Mouse (Mus musculus) retina, postnatal 1 day (tissue): ENCODE data around the gene Parp11.

Experiments
- DNase-seq: peaks from one replicate; pipeline ENCODE4 v3.0.0-alpha.2; 2012

Gene Parp11

DNA sequence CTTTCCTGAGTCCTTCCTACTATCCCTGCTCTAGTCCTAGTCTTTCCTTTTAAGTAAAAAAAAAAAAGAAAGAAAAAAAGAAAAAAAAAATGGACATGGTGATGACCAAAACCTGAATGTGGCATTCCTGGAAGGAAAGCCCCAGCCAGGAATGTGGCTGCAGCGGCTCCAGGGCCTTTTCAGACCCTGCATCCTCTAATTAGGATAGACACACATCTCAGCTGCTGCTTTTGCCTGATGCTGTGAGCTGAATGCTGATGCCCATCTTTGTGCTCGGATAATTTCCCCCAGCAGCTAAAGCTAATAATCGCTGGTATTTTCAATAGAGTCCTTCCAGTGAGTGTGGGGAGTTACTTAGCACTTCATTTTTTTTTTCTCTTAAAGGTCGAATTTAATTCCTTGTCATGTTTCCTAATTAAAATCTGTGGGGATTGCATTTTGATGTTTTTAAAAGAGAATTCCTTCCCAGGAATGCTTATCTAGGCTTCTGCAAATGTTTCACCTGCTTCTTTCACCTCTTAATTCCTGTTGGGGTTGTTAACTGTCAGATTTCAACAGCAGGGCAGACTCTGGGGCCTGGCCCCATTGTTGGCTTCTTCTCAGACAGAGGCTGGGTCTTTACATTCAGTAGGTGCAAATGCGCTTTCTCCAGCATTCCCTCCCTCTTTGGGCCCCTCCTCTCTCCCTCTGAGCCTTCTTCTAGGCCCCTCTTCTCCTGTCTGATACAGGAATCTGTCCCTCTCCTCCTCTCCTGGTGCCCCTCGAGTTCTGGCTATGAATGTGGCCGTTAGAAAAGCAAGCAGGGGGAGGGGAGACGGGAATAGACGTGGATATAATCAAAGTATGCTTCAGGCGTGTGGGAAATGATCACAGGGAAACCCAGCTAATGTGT is 3.1 kb downstream of the Parp11 start:
- peak; percentile 56 for DNase-seq

DNA sequence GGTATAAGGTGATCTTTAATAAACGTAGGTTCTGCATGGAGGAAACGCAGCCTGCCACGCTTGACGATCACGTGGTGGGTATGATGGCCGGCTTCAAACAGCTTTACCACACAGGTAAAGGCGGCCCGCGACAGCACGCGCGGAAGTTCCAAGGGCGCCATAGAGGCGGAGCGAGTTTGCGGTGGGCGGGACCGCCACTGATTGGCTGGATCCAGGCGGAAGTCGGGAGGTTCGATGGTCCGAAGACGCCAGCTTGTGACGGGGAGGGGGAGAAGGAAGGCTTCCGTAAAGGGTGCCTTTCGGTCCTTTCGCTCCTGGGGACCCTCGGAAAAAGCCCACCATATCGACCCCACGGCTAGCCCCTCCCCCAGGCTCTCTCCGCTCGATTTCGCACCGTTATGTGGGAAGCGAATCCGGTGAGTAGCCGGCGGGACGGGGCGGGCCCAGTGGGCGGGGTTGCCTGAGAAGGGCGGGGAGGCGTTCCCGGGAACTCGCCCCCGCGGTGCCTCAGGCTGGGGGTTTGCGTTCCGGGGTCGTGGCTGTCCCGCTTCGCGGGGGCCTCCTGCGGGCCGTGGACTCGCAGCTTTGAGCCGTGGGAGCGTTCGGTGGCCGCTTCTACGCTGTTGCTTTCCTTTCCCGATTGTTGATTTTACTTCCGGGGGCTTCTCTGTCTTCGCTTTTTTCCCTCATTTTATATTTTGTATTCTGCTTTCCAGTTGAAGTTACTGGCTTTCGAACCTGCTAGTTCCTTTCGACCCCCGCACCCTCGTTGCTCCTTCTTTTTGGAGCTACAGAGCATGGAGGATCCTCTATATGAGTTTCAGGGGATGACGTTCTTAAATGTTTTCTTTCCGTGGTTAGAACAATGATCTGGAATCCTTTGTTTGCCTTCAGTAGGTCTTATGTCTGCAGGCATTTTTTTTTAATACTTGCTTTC is 7.0 kb downstream of the Parp11 start:
- DNase-seq = peak; percentile 94

DNA sequence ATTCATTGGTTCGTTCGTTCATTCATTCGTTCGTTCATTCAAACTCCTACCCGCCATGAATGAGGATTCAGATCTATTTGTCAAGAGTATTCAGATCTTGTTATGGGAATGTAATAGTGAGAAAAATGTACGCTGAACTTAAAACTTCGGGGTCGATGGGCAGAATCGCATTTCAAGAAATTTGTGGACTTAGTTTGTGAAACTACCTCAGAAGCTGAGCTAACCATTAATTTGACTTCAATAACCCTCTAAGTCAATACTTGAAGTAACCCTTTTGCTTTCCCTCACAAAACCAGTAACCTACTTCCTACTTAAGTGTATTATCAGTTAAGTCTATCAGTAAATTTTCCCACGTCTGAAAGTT is 7.7 kb downstream of the Parp11 start:
- no peak for DNase-seq

DNA sequence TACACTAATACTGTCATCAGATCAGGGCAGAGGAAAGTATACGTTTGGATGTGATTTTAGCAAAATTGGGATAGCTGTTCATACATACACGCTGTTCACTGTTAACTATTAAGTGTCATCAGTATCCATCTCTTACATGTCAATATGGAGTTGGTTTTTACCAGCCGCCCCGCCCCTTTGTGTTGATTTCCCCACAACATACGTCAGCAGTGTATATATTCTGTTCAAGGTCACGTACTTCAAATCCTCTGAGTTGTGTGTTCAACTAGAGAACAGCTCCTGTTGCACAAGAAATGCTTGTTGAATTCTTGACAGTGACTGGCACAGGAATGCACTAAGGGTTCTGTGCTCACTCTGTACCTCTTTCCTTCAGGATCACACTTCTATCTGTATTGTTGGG is 8.2 kb downstream of the Parp11 start:
- no peak for DNase-seq

DNA sequence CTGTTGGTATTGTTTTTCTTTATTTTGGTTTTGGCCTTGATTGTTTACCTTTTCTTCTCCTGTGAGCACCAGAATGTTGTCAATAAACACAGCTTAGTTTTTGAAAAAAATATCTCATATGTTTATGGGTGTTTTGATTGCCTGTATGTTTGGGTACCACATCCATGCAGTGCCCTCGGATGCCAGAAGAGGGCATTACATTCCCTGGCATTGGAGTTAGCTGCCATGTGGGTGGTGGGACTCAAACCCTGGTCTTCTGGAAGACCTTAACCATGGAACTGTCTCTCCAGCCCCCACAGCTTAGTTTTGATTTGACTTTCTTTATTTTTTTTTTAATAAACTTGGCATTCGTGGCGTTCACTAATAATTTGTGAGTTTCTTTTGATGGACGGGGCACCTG is 8.8 kb downstream of the Parp11 start:
- no peak for DNase-seq

DNA sequence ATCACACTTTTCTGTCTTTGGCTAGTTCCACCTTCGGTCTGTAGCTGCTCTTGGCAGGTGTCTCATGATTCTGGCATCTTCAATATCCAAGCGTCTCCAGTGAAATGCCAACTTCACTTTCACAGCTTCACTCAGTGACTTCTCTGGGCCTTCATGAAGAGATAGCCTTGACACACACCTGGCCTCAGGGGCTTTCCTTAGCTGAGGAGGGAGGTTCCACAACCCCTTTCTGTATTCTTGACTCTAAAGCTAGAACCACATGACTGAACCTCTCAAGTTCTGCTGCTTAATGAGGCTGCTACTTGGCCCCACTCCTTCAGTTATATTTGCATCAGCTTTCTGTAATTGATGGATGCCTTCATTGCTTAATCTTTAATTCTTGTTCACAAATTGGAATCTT is 10.1 kb downstream of the Parp11 start:
- DNase-seq = no peak

DNA sequence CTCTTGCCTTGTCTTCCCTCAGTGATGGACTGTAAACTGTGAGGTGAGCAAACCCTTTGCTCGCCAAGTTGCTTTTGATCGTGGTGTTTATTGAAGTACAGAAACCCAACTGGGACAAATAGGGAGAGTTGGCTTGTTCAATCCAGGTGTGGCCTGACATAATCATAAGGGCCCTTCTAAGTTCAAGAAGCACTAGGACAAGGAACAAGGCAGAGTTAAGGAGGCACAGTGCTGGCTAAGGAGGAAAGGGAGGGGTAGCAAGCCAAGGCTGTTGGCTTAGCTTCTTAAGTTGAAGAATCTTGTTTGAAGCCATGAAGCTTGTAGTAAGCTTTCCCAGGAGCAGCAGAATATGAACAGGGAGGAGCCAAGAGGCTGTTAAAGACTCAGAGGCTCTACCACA is 13.1 kb downstream of the Parp11 start:
- no peak for DNase-seq

DNA sequence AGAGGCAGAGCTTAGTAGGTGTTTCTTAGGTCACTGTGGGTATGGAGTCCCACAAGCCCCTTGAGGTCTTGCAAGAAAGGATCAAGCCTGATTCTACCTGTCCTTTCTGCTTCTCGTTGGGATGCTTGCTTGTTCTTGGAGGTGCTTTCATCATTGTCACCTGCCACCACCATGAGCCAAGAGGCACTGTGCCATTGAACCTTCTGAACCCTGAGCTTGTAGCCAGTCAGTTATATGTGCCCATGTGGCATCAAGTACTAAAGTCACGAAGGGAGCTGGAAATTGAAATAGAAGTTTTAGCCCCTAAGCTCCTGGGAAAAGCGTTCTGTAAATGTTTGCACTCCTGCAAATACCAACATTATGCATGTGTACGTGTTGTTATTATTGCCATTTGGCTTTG is 14.9 kb downstream of the Parp11 start:
- no peak for DNase-seq

DNA sequence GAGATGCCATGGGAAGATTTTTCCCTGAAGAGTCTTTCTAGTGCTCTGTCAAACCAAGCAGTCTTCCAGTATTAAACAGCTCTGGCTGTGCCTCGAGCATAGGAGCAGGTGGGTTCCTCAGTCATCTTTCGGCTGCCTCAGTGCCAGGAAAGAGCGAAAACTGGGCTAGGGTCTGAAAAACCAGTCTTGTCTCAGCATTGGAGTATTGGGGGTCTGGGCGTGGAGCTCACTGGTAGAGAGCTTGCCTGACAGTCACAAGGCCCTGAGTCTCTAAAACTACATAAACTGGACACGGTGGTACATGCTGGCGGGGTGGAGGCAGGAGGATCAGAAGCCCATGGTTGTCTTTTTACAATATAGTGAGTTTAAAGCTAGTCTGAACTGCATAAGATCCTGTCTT is 15.6 kb downstream of the Parp11 start:
- no peak for DNase-seq

DNA sequence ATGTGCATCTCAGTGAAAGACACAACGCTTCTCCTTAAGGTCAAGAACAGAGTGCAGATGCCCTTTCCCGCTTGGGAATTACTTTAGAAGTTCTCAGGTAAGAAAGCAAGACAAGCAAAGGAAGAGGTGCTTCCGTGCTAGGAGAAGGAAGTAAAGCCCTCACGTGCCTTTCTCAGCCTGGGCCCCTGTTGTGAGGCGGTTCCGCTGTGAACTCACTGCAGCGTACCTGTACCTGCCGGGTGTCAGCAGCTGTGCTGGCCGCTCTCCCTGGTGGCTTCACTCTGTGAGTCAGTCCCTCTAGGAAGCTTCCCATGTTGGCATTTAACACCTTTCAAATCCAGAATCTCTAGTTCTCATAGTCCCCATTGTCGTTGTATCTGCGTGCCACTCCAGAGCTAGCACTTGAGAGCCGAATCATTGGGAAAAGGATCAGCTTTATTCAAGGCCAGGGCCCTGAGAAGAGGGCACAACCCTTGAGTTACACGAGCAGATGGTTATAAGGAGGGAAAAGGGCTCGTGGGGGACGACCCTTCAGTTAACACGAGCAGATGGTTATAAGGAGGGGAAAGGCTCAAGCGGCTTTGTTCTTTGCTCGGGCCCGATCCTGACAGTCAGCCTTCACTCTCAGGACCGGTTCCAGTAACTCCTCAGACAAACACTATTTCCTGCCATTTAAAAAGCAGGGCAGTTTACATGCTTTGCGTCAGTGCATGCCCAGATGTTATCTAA is 16.8 kb downstream of the Parp11 start:
- DNase-seq = peak; percentile 42

DNA sequence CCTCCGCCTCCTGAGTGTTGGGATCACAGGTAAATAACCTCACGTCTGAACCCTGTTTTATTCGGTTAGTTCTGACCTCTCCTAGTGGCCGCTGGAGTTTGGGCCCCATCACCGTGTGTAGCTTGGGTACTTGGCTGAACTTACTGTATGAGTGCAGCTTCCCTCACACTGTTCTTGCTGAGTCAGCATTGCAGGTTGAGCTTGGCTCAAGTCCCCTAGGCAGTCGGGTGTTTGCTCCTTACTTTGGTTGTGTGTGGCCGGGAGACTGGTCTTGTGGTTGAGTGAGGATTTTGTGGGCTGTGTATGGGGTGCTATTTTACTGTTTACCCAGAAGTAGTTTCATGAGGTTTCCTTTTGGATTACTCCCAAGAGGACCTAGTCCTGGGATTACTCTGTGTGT is 17.9 kb downstream of the Parp11 start:
- DNase-seq = no peak

DNA sequence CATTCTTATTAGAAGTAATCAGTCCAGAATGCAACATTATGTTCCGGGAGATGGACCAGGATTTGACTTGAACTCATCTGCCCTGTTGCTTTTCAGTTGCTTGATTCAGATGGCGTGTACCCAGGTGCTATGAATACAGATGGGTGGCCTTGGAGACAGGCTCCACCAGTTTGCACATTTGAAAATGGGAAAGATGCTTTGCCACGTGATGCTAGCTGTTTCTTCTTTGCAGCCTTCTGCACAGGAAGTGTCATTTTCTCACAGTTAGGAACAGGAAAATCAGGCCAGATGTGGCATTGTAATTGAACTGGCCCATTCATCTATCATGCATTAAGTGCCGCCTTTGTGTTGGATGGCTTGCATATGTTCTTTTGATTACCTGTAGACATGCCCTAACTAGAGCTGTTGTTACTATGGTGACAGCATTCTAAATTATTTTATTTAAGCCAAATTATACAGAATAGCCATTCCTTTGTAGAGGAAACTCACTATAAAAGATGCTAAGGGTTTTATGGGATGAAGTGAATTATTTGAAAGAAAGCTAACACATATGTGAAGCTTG is 20.2 kb downstream of the Parp11 start:
- DNase-seq = no peak

DNA sequence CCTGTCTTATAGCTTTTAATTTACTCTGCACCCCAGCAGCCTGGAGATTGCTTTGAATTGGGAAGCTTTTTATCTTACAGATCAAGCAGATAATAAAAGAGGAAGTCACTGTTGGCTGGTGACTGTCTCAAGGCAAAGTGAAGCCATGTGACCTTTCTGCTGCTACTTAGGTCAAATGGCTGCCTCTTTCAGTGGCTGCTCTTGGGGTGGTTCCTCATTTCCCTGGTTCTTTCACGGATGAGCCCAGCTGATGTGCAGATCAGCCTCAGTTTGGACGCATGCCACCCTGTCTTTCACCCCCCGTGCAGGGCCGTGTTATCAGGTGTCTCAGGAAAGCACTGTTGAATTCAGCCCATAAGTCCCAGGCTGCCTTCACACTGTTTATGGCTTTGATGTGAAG is 25.4 kb downstream of the Parp11 start:
- DNase-seq = no peak

DNA sequence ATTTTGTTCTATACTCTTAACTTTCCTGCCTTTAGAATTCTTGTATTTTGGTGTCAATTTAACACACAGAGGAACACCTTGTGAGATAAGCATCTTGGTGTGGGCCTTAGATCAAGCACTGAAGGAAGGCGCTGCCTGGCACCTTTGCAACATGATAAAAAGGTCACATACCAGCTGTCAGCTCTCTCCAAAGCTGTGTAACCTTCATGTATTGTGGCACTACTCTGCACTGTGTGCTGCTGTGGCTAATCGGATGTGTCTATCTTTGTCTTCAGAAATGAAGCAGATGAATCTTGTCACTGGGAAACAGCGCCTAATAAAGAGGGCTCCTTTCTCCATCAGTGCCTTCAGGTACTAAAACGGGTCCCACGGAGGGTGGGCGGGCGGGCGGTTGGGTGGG is 27.3 kb downstream of the Parp11 start:
- DNase-seq = no peak

DNA sequence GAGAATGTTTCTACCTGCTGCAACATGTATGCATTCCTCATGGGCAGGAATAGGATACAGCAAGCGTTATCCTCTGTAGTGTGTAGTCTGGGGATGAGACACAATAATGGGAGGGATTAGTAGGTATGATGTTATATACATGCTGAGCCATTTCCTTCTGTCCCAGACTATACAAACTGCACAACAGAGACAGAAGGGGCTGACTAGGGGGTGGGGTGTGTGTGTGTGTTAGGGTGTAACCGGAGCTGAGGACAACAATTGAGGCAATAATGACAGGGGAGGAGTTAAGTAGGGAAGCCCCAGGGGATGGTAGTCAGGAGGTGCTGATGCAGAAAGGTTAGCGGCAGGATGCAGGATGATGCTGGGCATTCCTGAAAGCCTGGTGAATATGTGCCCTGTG is 28.6 kb downstream of the Parp11 start:
- no peak for DNase-seq

DNA sequence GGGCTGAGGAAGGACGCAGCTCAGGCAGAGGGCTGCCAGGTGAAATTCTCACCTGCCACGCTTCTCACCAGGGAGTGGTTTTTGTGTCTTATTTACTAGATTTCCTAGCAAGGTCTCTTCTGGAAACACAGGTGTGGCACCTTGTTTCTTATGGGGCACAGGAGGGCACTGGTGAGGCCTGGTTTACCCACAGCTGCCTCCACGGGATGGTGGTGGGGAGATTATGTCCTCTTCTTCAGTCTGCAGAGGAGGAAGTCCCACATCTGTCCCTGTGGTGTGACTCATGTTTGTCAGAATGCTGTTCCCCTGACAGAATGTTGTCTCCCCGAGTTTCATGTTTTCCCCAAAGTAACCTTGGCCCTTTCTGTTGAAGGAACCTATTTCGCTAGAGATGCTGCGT is 44.4 kb downstream of the Parp11 start:
- no peak for DNase-seq

DNA sequence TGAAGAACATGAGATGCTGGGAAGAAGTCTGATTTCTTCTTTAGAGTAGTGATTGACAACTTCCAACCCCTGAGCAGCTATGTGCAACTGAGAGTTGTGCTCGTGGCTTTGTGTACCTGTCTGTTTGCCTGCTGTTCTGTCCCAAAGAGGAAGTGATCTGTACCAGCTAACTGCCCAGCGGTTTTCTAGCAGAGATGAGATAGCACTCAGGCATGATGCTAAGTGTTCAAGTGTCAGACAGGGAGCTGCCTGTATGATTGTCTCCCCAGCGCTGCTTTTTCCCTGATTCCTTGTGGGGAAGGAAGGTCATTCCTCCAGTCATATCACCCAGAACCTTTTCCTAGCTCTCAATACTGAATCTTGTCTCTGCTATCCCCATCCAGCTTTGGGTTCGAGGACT is 45.9 kb downstream of the Parp11 start:
- no peak for DNase-seq

DNA sequence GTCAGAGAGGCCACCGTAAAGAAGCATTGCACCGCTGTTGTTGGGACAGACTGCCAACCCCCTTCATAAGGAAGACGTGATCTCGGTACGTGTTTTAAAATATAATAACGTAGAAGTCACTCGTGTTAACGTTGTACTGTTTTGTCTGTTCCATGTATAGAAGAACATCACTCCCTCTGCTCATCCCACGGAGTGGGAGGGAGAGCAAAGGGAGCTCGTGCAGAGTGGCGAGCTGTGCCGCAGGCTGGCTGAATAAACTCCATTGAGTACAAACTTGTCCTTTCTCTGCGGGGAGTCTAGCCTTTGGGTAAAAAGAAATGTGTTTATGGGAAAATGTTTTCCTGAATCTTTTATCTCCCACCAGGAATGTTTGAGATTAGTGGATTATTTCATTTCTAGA is 47.1 kb downstream of the Parp11 start:
- DNase-seq = no peak

DNA sequence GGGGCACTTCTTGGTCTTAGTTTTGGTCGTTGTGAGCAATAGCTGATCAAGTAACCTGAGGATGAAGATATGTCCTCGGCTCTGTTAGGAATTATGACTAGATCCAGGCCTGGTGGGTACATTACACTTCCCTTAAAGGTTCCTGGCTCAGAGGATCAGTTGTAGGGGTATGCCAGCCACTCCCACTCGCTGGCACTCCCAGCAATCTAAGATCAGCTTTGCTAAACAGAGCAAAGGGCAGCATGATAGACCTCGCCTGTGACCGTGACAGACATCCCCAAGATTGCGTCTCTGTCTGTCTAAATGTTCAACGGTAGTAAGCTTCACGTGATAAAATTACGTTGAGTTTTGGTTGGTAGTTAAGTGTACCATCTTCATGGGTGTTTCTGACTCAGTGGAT is 47.7 kb downstream of the Parp11 start:
- no peak for DNase-seq

DNA sequence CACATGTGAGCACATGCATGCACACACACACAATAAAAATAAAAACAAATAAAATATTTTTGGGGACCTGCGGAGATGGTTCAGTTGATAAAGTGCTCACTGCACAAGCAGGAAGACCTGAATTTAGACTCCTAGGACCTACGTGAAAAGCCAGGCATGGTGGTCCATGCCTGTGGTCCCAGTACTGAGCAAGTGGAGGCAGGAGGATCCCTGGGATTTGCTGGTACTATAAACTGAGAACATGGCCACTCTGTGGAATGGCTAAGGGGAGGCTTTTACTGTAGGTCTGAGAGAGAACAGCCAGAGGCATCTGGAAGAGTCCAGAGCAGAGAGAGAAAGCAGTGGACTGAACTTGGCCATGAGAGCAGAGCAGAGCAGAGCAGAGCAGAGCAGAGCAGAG is 48.6 kb downstream of the Parp11 start:
- DNase-seq = no peak

DNA sequence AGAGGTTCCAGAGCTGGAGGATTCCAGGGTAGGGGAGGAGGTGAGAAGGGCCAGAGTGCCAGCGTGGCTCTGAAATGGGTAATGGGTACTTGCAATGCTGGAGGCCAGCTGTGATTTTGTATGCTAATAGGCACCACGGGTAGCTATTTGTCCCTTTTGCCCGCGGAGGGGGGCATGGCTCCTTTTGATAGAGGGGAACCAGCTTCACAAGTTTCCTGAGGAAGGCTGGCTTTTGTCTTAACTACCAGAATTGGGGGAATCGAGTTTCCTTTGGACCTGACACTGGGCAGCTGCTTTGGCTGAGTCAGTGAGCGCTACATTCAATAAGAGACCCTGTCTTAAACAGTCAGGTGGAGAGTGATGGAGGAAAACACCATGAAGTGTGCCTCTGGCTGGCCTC is 49.2 kb downstream of the Parp11 start:
- DNase-seq = peak; percentile 13

DNA sequence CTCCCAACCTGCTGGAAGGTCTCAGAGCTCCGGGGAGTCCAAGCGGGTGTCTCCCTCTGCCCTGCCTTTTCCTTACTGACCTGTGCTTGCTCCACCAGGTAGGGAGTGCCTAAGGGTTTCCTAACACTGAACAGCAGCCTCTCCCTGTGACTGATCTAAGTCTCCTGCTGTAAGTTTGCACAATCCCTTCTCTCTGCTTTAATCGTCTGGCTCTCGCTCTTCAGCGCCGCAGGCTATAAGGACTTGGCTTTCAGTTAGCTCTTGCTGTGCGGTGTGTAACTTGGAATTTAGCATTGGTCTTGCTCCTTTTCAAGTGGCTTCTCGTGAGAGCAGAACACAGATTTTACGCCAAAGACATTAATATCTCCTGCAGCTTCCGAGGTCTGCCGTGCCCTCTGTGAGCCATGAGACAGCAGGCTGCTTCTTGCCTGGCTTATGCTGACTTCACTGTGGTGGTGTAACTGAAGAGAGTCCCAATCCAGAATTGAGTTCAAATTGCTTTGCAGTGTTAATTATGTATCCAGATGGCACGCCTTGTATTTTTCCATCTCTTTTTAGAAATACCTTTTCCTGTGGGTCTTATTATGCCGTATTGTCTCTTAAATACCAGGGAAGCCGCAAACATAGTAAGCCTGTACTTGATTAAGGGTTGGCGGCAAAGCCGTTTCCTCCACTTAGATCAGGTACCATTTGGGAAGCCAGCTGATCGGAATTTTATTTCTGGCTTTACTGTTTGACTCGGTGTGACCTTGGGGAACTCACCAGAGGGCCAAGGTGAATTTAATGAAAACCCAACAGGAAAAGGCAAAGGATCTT is 50.4 kb downstream of the Parp11 start:
- DNase-seq = no peak
